ENCODE assay signal across 8 mouse cellular contexts in genomic region chr13:23709714-23710373, GRCm38 (mm10). TPM values are rescaled to one million over a fixed set of nuclear protein-coding genes. Genes with fewer than 3 reads are reported as not detected.
DNase-seq lines count a peak whose midpoint lies in the region; ATAC-seq and TF ChIP-seq lines count a peak whose summit lies in the region.

No protein-coding gene starts in this region.

- TF ChIP-seq CTCF in bone marrow, adult 2 months (IDR thresholded peaks at IDR 0.05; ENCODE audit: control insufficient read depth, insufficient read depth, low read length) = no peak

- no peaks in the 10 kb centered on the region for H3K9me3 ChIP-seq in heart, embryonic 10.5 days
- H3K9me3 ChIP-seq in hindbrain, embryonic 12.5 days (replicated peaks) = no peaks in the 10 kb centered on the region
- H3K9me3 ChIP-seq in megakaryocyte, embryonic 14.5 days = no peaks in the 10 kb centered on the region

- 29% methylated on average over 15 of the region's 15 CpGs for WGBS in heart, embryonic 10.5 days
- 21% methylated on average over 15 of the region's 15 CpGs for WGBS in bone marrow, adult 2 months
- WGBS in hindbrain, embryonic 12.5 days = 9% methylated on average over 12 of the region's 15 CpGs

- peak overlapping the region; percentile 59 for H3K4me2 ChIP-seq in hindbrain, embryonic 12.5 days (replicated peaks)

- no peaks in the 10 kb centered on the region for H3K36me3 ChIP-seq in heart, embryonic 10.5 days
- H3K36me3 ChIP-seq in hindbrain, embryonic 12.5 days = no peaks in the 10 kb centered on the region
- no peaks in the 10 kb centered on the region for H3K36me3 ChIP-seq in megakaryocyte, embryonic 14.5 days (replicated peaks; ENCODE audit: low read length)

- H3K4me1 ChIP-seq in heart, embryonic 10.5 days = peaks cover 28% of the 10 kb centered on the region
- H3K4me1 ChIP-seq in bone marrow, adult 2 months (ENCODE audit: control insufficient read depth, insufficient read depth, low read length) = no peaks in the 10 kb centered on the region; the same call in 1 of the 2 replicates
- peaks cover 12% of the 10 kb centered on the region for H3K4me1 ChIP-seq in hindbrain, embryonic 12.5 days
- H3K4me1 ChIP-seq in megakaryocyte, embryonic 14.5 days = peaks cover 38% of the 10 kb centered on the region

- intact Hi-C loops in heart, postnatal 36 days (cut with DNase I) = no loop called here

- peak overlapping the region; percentile 61 for H3K4me3 ChIP-seq in heart, embryonic 10.5 days
- H3K4me3 ChIP-seq in bone marrow, adult 2 months (replicated peaks; ENCODE audit: control insufficient read depth, low read depth, low read length) = peak overlapping the region; percentile 75
- peak overlapping the region; percentile 32 for H3K4me3 ChIP-seq in hindbrain, embryonic 12.5 days
- H3K4me3 ChIP-seq in megakaryocyte, embryonic 14.5 days (replicated peaks) = peak overlapping the region; percentile 93

- no peak for ATAC-seq in hindbrain, embryonic 12.5 days (ENCODE audit: low FRiP score)

- DNase-seq in heart, embryonic 10.5 days (ENCODE audit: low spot score) = no peak
- DNase-seq in heart, postnatal 36 days = no peak
- no peak for DNase-seq in urinary bladder, postnatal 25 days (ENCODE audit: low spot score)
- DNase-seq in layer of hippocampus, adult 8-10 months (ENCODE audit: low spot score in 2 of 2) = no peak
- no peak for DNase-seq in thymus, postnatal 36 days

- peak overlapping the region; percentile 80 for H3K27ac ChIP-seq in heart, embryonic 10.5 days
- peak overlapping the region; percentile 78 for H3K27ac ChIP-seq in bone marrow, adult 2 months (ENCODE audit: control insufficient read depth, insufficient read depth, low read depth, low read length, poor library complexity)
- H3K27ac ChIP-seq in hindbrain, embryonic 12.5 days = no peak overlapping the region

- peak overlapping the region; percentile 55 for H3K9ac ChIP-seq in hindbrain, embryonic 12.5 days

- no peaks in the 10 kb centered on the region for H3K27me3 ChIP-seq in heart, embryonic 10.5 days (ENCODE audit: insufficient read depth, poor library complexity, severe bottlenecking)
- peaks cover 4% of the 10 kb centered on the region; the same call in 1 of the 2 replicates for H3K27me3 ChIP-seq in hindbrain, embryonic 12.5 days
- H3K27me3 ChIP-seq in megakaryocyte, embryonic 14.5 days (replicated peaks) = peaks cover 48% of the 10 kb centered on the region

- no peak for TF ChIP-seq POLR2A in bone marrow, adult 2 months (IDR thresholded peaks at IDR 0.05; ENCODE audit: borderline replicate concordance, control insufficient read depth, low read depth, low read length)

RNA-seq across cellular contexts. Expression of gene Hfe, which starts 0.8 kb away (rescaled TPM):
- 5.2 and 8.3 TPM in 2 replicates for polyA plus RNA-seq in heart, embryonic 10.5 days (2016; fragmentation: Nextera tagmentation; extraction: Ambion mirVana)
- total RNA-seq in heart, postnatal 36 days (2021) = 10 to 100 TPM; 48.4 to 66.6 TPM
- polyA plus RNA-seq in bone marrow, adult 2 months (2011; ENCODE audit: insufficient read depth, insufficient read length, low replicate concordance, missing spikeins) = 4.0 and 4.5 TPM in 2 replicates
- 4.9 and 5.2 TPM in 2 replicates for polyA plus RNA-seq in hindbrain, embryonic 12.5 days (2016; fragmentation: Nextera tagmentation; extraction: Ambion mirVana)
- polyA plus RNA-seq in megakaryocyte, embryonic 14.5 days (2012; ENCODE audit: insufficient read depth, low replicate concordance) = 10.7 TPM in 1 of 2 replicates, not detected in the other
- 1 to 10 TPM; 3.9 to 9.4 (median 7.0) TPM for total RNA-seq in layer of hippocampus, adult 8-10 months (2022)

RNA-seq across cellular contexts. Expression of gene Hist1h4c, which starts 11.6 kb away (rescaled TPM):
- 3.2 and 3.3 TPM in 2 replicates for polyA plus RNA-seq in heart, embryonic 10.5 days (2016; fragmentation: Nextera tagmentation; extraction: Ambion mirVana)
- total RNA-seq in heart, postnatal 36 days (2021) = 10 to 100 TPM; 51.7 to 59.6 TPM
- 7.1 and 15.1 TPM in 2 replicates for polyA plus RNA-seq in bone marrow, adult 2 months (2011; ENCODE audit: insufficient read depth, insufficient read length, low replicate concordance, missing spikeins)
- polyA plus RNA-seq in hindbrain, embryonic 12.5 days (2016; fragmentation: Nextera tagmentation; extraction: Ambion mirVana) = 3.6 and 4.2 TPM in 2 replicates
- 4.0 and 19.8 TPM in 2 replicates for polyA plus RNA-seq in megakaryocyte, embryonic 14.5 days (2012; ENCODE audit: insufficient read depth, low replicate concordance)
- total RNA-seq in layer of hippocampus, adult 8-10 months (2022) = 10 to 100 TPM; 71.6 to 90.3 (median 85.0) TPM

RNA-seq across cellular contexts. Expression of gene Hist1h1t, which starts 14.2 kb away (rescaled TPM):
- polyA plus RNA-seq in heart, embryonic 10.5 days (2016; fragmentation: Nextera tagmentation; extraction: Ambion mirVana) = 0.24 TPM in 1 of 2 replicates, not detected in the other
- not detected for total RNA-seq in heart, postnatal 36 days (2021)
- 3.9 TPM in 1 of 2 replicates, not detected in the other for polyA plus RNA-seq in bone marrow, adult 2 months (2011; ENCODE audit: insufficient read depth, insufficient read length, low replicate concordance, missing spikeins)
- not detected in 2 replicates for polyA plus RNA-seq in hindbrain, embryonic 12.5 days (2016; fragmentation: Nextera tagmentation; extraction: Ambion mirVana)
- polyA plus RNA-seq in megakaryocyte, embryonic 14.5 days (2012; ENCODE audit: insufficient read depth, low replicate concordance) = not detected in 2 replicates
- under 1 TPM in 1 of 4 experiments, not detected in 3; 0.50 TPM for total RNA-seq in layer of hippocampus, adult 8-10 months (2022)

RNA-seq across cellular contexts. Expression of gene Hist1h2bc, which starts 25.8 kb away (rescaled TPM):
- 24.3 and 29.4 TPM in 2 replicates for polyA plus RNA-seq in heart, embryonic 10.5 days (2016; fragmentation: Nextera tagmentation; extraction: Ambion mirVana)
- total RNA-seq in heart, postnatal 36 days (2021) = 10 to 100 TPM; 64.4 to 75.8 TPM
- 42.9 and 54.0 TPM in 2 replicates for polyA plus RNA-seq in bone marrow, adult 2 months (2011; ENCODE audit: insufficient read depth, insufficient read length, low replicate concordance, missing spikeins)
- polyA plus RNA-seq in hindbrain, embryonic 12.5 days (2016; fragmentation: Nextera tagmentation; extraction: Ambion mirVana) = 25.1 and 26.1 TPM in 2 replicates
- 148 and 151 TPM in 2 replicates for polyA plus RNA-seq in megakaryocyte, embryonic 14.5 days (2012; ENCODE audit: insufficient read depth, low replicate concordance)
- total RNA-seq in layer of hippocampus, adult 8-10 months (2022) = 10 to 100 TPM; 33.4 to 55.2 (median 44.8) TPM

RNA-seq across cellular contexts. Expression of gene Hist1h2ac, which starts 26.1 kb away (rescaled TPM):
- 0.63 and 0.84 TPM in 2 replicates for polyA plus RNA-seq in heart, embryonic 10.5 days (2016; fragmentation: Nextera tagmentation; extraction: Ambion mirVana)
- total RNA-seq in heart, postnatal 36 days (2021) = 1 to 10 TPM; 1.6 to 1.8 TPM
- 2.0 and 3.7 TPM in 2 replicates for polyA plus RNA-seq in bone marrow, adult 2 months (2011; ENCODE audit: insufficient read depth, insufficient read length, low replicate concordance, missing spikeins)
- polyA plus RNA-seq in hindbrain, embryonic 12.5 days (2016; fragmentation: Nextera tagmentation; extraction: Ambion mirVana) = 0.72 and 0.93 TPM in 2 replicates
- polyA plus RNA-seq in megakaryocyte, embryonic 14.5 days (2012; ENCODE audit: insufficient read depth, low replicate concordance) = 3.6 and 4.7 TPM in 2 replicates
- 1 to 10 TPM; 1.4 to 3.1 (median 2.7) TPM for total RNA-seq in layer of hippocampus, adult 8-10 months (2022)

Comparison
In these comparisons a context has a peak if more than half of its experiments do, and no peak if none do; other contexts are left out.
1. H3K4me3 ChIP-seq: peak in every context shown above with its lines; median percentile 93 in megakaryocyte, embryonic 14.5 days; 75 in bone marrow, adult 2 months; 61 in heart, embryonic 10.5 days; 32 in hindbrain, embryonic 12.5 days.